Mouse (Mus musculus): ENCODE data around the gene Olfr1238. TPM values are rescaled to one million over a fixed set of nuclear protein-coding genes. Genes with fewer than 3 reads are reported as not detected.

Gene Olfr1238
- total RNA-seq (2022), result not detected

- no peak for DNase-seq
Observed at GRCm38 (mm10) chr2:89409576-89409975, at the start of gene Olfr1238. Gene Olfr1238 (minus strand): TSS chr2:89409676.

- no peak for DNase-seq
Observed at GRCm38 (mm10) chr2:89442900-89443299, 33.4 kb upstream of the Olfr1238 start, which contains the start of gene Olfr1240. Gene Olfr1240 (minus strand): TSS chr2:89443000.

- DNase-seq, result no peak
Observed at GRCm38 (mm10) chr2:89420307-89420706, 10.8 kb upstream of the Olfr1238 start, which contains the start of gene Olfr1239. Gene Olfr1239 (minus strand): TSS chr2:89420407.

- no peak for DNase-seq
Observed at GRCm38 (mm10) chr2:89414557-89414956, 5.1 kb upstream of the Olfr1238 start.

- DNase-seq, result no peak
Observed at GRCm38 (mm10) chr2:89400882-89401281, 8.6 kb downstream of the Olfr1238 start.

GRCm38 (mm10) chr2:89364765-89365164, 44.7 kb downstream of the Olfr1238 start, which contains the start of gene Olfr1234:
Gene Olfr1234 (minus strand): TSS chr2:89364865.
- DNase-seq, result no peak

Other genes starting within 250 kb of the Olfr1238 start
- gene Olfr1224-ps1, start 245.6 kb downstream of the Olfr1238 start, total RNA-seq (2022), result not detected
- not detected for gene Olfr1225, start 235.0 kb downstream of the Olfr1238 start, total RNA-seq (2022)
- gene Olfr1226, start 209.6 kb downstream of the Olfr1238 start, total RNA-seq (2022), result not detected
- gene Olfr1228, start 155.6 kb downstream of the Olfr1238 start, total RNA-seq (2022), result not detected
- not detected for gene Olfr1229, start 121.7 kb downstream of the Olfr1238 start, total RNA-seq (2022)
- gene Olfr1230, start 112.4 kb downstream of the Olfr1238 start, total RNA-seq (2022), result not detected
- gene Olfr1231, start 102.6 kb downstream of the Olfr1238 start, total RNA-seq (2022), result not detected
- not detected for gene Olfr1232, start 80.0 kb downstream of the Olfr1238 start, total RNA-seq (2022)
- gene Olfr1233, start 67.3 kb downstream of the Olfr1238 start, total RNA-seq (2022), result not detected
- gene Olfr1234, start 44.8 kb downstream of the Olfr1238 start, total RNA-seq (2022), result not detected
- gene Olfr1239, start 10.7 kb upstream of the Olfr1238 start, total RNA-seq (2022), result not detected
- gene Olfr1240, start 33.3 kb upstream of the Olfr1238 start, total RNA-seq (2022), result not detected
- gene Olfr1241, start 77.5 kb upstream of the Olfr1238 start, total RNA-seq (2022), result not detected
- gene Olfr1242, start 88.7 kb upstream of the Olfr1238 start, total RNA-seq (2022), result not detected
- gene Olfr1243, start 121.8 kb upstream of the Olfr1238 start, total RNA-seq (2022), result not detected
- gene Olfr1245, start 168.8 kb upstream of the Olfr1238 start, total RNA-seq (2022), result not detected
- gene Olfr1246, start 183.5 kb upstream of the Olfr1238 start, total RNA-seq (2022), result not detected
- gene Olfr1247, start 204.5 kb upstream of the Olfr1238 start, total RNA-seq (2022), result not detected
- not detected for gene Olfr1248, start 208.6 kb upstream of the Olfr1238 start, total RNA-seq (2022)
- gene Olfr1249, start 225.3 kb upstream of the Olfr1238 start, total RNA-seq (2022), result not detected

Data from adrenal gland, adult 8-10 months (tissue).